Mouse (Mus musculus): ENCODE data around the gene Rpl6. TPM values are rescaled to one million over a fixed set of nuclear protein-coding genes. Genes with fewer than 3 reads are reported as not detected.

Gene Rpl6
- polyA plus RNA-seq (2012; rRNA removed): 384 and 411 TPM in 2 replicates

- DNase-seq (ENCODE audit: extremely low spot score in 1 of 2, low spot score in 1 of 2): peak; percentile 77 to 87
Observed at GRCm38 (mm10) chr5:121204132-121205089, at the start of gene Rpl6. Rpl6 (plus strand) TSS chr5:121204481.

DNA sequence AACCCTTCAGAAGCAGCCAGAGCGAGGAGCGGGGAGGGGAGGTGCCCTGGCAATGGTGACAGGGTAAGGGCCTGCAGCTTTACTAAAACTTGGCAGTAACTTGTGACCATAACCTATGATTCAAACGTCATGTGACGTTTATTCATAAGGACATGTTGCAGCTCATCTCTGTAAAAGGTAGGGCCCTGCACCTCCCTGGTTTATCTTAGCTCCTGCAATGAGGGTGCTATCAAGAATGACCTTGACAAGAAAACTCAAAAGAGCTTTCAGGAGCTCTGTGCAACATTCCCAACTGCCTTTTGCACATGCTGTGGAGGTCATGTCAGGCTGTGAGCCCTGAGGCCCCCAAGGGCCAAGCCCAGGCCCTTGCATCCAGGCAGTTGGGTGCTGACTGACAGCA lies 48.2 kb upstream of the Rpl6 start:
- DNase-seq (ENCODE audit: extremely low spot score in 1 of 2, low spot score in 1 of 2): no peak

DNA sequence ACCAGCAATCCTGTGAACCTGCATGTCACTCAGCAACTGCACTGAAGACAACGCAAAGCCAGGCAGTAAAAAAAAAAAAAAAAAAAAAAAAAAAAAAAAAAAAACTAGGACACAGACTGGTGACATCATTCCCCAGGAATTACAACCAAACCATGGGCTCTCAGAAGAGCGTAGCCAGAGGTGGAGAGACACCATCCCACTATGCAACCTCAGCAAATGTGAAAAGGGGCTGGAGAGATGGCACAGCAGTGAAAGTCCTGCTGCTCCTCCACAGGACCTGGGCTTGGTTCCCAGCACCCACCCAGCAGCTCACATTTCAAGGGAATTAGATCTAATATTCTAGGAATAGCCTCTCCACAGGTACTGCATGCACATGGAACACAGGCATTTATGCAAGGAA lies 47.3 kb upstream of the Rpl6 start:
- no peak for DNase-seq (ENCODE audit: extremely low spot score in 1 of 2, low spot score in 1 of 2)

GRCm38 (mm10) chr5:121157489-121157888 lies 46.8 kb upstream of the Rpl6 start:
- peak in 1 of 2 experiments; percentile 39 for DNase-seq (ENCODE audit: extremely low spot score in 1 of 2, low spot score in 1 of 2)

GRCm38 (mm10) chr5:121158966-121159365 lies 45.3 kb upstream of the Rpl6 start:
- no peak for DNase-seq (ENCODE audit: extremely low spot score in 1 of 2, low spot score in 1 of 2)

- DNase-seq (ENCODE audit: extremely low spot score in 1 of 2, low spot score in 1 of 2): no peak
Observed at GRCm38 (mm10) chr5:121162285-121162684, 42.0 kb upstream of the Rpl6 start.

- no peak for DNase-seq (ENCODE audit: extremely low spot score in 1 of 2, low spot score in 1 of 2)
Observed at GRCm38 (mm10) chr5:121162923-121163322, 41.4 kb upstream of the Rpl6 start.

DNA sequence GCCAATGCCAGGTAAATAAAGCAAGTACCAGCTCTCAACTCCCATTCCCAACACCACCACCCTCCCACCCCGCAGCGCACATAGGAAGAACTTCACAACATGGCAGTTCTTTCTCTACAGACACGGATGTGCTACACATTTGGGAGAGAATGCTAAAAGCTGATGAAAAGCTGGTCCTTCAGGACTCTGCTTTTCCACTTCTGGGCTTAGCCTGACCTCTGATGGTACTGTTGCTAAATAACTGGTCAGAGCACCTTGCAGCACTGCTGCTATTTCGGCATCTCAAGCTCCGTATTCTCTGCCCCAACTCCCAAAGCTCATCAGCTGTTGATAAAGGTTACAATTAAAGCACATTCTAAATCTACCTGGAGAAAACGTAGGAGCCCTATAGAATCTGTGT lies 37.4 kb upstream of the Rpl6 start:
- no peak for DNase-seq (ENCODE audit: extremely low spot score in 1 of 2, low spot score in 1 of 2)

- DNase-seq (ENCODE audit: extremely low spot score in 1 of 2, low spot score in 1 of 2): no peak
Observed at GRCm38 (mm10) chr5:121169588-121169987, 34.7 kb upstream of the Rpl6 start.

DNA sequence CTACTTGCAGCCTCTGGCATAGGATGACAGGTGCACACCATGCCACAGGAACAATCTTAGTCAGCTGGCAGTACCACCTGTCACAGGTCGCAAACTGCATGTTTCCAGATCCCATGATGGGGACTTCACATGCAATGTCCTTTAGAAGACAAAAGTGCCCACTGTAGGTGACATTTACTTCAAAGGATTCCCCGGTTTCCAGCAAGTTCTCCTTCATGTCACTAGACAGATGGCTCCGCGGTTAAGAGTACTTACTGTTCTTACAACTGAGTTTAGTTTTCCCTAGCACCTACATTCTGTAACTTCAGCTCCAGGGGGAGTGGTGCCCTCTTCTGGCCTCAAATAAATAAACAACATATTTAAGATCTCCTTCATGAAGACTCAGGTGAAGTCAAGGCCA lies 31.4 kb upstream of the Rpl6 start:
- peak in 1 of 2 experiments; percentile 60 for DNase-seq (ENCODE audit: extremely low spot score in 1 of 2, low spot score in 1 of 2)

DNA sequence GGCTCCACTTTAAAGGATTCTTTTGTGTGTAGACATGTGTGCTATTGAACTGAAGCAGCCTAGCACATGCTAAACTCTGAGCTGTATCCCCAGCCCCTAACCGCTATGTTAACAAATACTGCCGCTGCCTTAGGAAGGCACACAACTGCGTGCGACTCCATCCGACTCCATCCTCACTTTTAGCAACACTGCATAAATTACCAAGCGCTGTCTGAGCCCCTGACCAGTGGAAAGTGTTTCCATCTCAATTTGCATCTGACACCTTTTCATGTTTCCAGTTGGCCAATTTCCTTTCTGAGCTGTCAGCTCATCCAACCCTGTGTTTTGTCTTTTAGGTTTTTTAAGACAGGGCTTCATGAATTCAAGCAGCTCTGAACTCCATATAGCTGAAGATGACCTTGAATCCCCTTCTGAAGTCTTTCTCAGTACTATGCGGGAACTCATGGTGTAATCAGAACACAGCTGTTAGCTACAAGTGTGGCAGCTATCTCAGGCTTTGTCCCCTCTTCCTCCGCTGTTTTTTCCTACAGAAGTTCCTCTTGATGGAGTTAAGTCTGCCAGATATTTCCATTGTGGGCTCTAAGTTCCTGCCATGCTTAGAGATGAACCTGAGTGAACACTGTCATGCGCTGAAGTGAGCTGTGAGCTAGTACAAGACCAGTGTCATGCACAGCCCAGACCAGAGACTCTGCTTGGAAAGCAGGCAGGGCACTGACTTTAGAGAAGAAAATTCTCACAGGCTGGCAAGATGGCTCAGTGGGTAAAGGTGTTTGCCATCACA lies 25.0 kb upstream of the Rpl6 start:
- no peak for DNase-seq (ENCODE audit: extremely low spot score in 1 of 2, low spot score in 1 of 2)

- no peak for DNase-seq (ENCODE audit: extremely low spot score in 1 of 2, low spot score in 1 of 2)
Observed at GRCm38 (mm10) chr5:121183269-121183668, 21.0 kb upstream of the Rpl6 start.

GRCm38 (mm10) chr5:121184375-121184774 lies 19.9 kb upstream of the Rpl6 start:
- DNase-seq (ENCODE audit: extremely low spot score in 1 of 2, low spot score in 1 of 2): no peak

- peak in 1 of 2 experiments; percentile 42 for DNase-seq (ENCODE audit: extremely low spot score in 1 of 2, low spot score in 1 of 2)
Observed at GRCm38 (mm10) chr5:121184945-121185551, 19.2 kb upstream of the Rpl6 start.

DNA sequence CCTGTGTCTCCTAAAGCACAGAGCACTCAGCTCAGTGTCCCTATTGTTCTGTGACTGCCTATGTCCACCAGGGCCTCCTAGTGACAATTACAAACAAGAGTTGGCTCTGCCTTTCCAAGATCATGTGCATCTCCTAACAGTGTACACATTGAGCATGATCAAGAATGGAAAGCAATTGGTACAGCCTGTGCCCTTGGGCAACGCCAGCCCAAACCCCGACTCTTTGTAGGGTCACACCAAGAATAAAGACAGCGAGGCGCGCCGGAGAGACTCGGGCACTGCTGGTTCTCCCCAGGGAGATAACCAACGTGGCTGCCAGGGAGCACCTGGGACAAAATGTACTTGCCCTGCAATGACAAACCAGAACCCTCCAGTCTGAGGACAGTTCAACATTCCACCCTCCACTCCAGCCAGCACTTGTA lies 16.7 kb upstream of the Rpl6 start:
- peak in 1 of 2 experiments; percentile 39 for DNase-seq (ENCODE audit: extremely low spot score in 1 of 2, low spot score in 1 of 2)

GRCm38 (mm10) chr5:121188265-121188664 lies 16.0 kb upstream of the Rpl6 start:
- no peak for DNase-seq (ENCODE audit: extremely low spot score in 1 of 2, low spot score in 1 of 2)

GRCm38 (mm10) chr5:121189182-121189581 lies 15.1 kb upstream of the Rpl6 start:
- DNase-seq (ENCODE audit: extremely low spot score in 1 of 2, low spot score in 1 of 2): peak in 1 of 2 experiments; percentile 32

GRCm38 (mm10) chr5:121190210-121190835 lies 14.0 kb upstream of the Rpl6 start:
- no peak for DNase-seq (ENCODE audit: extremely low spot score in 1 of 2, low spot score in 1 of 2)

GRCm38 (mm10) chr5:121190836-121191583 lies 13.3 kb upstream of the Rpl6 start, which contains the start of gene Ptpn11:
Ptpn11 (minus strand) TSS chr5:121191397.
- DNase-seq (ENCODE audit: extremely low spot score in 1 of 2, low spot score in 1 of 2): peak in 1 of 2 experiments; percentile 80

DNA sequence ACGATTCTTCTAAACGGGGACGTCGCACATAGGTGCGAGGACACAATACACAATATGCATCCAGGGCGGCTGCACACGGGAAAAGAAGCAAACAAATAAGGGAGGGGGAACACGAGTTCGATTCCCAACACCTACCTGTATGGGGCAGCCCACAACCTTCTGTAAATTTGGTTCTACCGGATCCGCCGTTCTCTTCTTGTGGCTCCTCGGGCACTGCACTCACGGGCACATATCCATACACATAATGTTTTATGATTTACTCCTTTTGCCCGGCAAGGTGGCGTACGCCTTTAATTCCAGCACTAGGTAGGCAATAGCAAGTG lies 12.7 kb upstream of the Rpl6 start:
- no peak for DNase-seq (ENCODE audit: extremely low spot score in 1 of 2, low spot score in 1 of 2)
